Mouse (Mus musculus): ENCODE measurements around the gene Xylb.

GRCm38 (mm10) chr9:119418025-119418424, 60.8 kb downstream of the Xylb start:
- no peak for TF ChIP-seq GATA1 (IDR thresholded peaks at IDR 0.05; ENCODE audit: borderline replicate concordance, low read length)
- TF ChIP-seq FLI1 (IDR thresholded peaks at IDR 0.05; ENCODE audit: low read length) = no peak
